In the genomic region with DNA sequence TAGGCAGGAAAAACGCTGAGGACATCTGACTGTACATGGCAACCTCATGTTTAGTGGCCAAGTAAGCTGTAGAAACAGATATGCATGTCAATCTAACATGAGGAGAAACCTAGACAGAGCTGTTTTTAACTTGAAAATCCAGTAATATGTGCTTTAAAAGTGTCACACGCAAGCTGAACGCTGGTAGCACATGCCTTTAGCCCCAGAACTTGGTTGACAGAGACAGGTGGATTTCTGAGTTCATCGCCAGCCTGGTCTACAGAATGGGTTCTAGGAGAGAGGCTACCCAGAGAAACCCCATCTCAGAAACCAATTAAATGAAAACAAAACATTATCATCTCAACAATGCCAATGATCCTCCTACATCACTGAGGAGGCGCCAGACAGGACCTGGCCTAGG, we compare ENCODE assay signal across 1 mouse cellular context.
A peak's percentile ranks its signal among the peaks of the same experiment; 100 is the strongest.
TF ChIP-seq lines count a peak whose summit lies in the region.

No protein-coding gene starts in this region.

TF ChIP-seq in myocyte, 11 proteins besides CTCF, POLR2A, EP300 and RAD21:
- TF ChIP-seq MYOD1 (IDR thresholded peaks at IDR 0.05; ENCODE audit: control insufficient read depth in 1 of 3, insufficient read length in 2 of 3, low read depth in 2 of 3) (peak in 2 of 3 experiments; percentile 59 to 66), USF1 (IDR thresholded peaks at IDR 0.05; ENCODE audit: low read depth) (no peak)
